Mouse (Mus musculus): ENCODE data around the gene Arhgdig. TPM values are rescaled to one million over a fixed set of nuclear protein-coding genes. Genes with fewer than 3 reads are reported as not detected.
"Not testable (repeated sequence)": the region's sequence is repeated elsewhere in the genome, so short reads cannot be mapped to it uniquely, and the experiment has no call there.

Arhgdig gene
- polyA plus RNA-seq, 1 experiment from 2014 or later: 13.4 TPM

- no peak for DNase-seq (ENCODE audit: low spot score)
- peaks cover 81% of the 10 kb centered on the region for H3K27me3 ChIP-seq (replicated peaks; ENCODE audit: low read depth, poor library complexity, severe bottlenecking)
- no peak overlapping the region; the same call in 1 of the 2 replicates for H3K4me3 ChIP-seq
These were observed 5.6 kb downstream of the Arhgdig start for GRCm38 (mm10) chr17:26201998-26202397.

GRCm38 (mm10) chr17:26200831-26201705 lies 6.5 kb downstream of the Arhgdig start:
- peak overlapping the region; percentile 67 for H3K4me3 ChIP-seq
- peaks cover 81% of the 10 kb centered on the region for H3K27me3 ChIP-seq (replicated peaks; ENCODE audit: low read depth, poor library complexity, severe bottlenecking)
- H3K27ac ChIP-seq (replicated peaks): peak overlapping the region; percentile 74
- WGBS: 2% methylated on average over 92 of the region's 92 CpGs
- peak; percentile 57 for DNase-seq (ENCODE audit: low spot score)
- peaks cover 41% of the 10 kb centered on the region for H3K4me1 ChIP-seq
- H3K9me3 ChIP-seq: no peaks in the 10 kb centered on the region
- peaks cover 31% of the 10 kb centered on the region for H3K36me3 ChIP-seq (replicated peaks)

More at GRCm38 (mm10) chr17:26201998-26202397, 5.6 kb downstream of the Arhgdig start:
- H3K27ac ChIP-seq (replicated peaks): no peak overlapping the region
- no peaks in the 10 kb centered on the region for H3K9me3 ChIP-seq
- H3K36me3 ChIP-seq (replicated peaks): peaks cover 21% of the 10 kb centered on the region
- H3K4me1 ChIP-seq: peaks cover 41% of the 10 kb centered on the region

GRCm38 (mm10) chr17:26198892-26199291 lies 8.7 kb downstream of the Arhgdig start, which contains the start of gene Pdia2:
TSS of gene Pdia2 (minus strand) at chr17:26199087.
- Histone ChIP-seq H3K36me3 (replicated peaks) (peaks cover 52% of the 10 kb centered on the region), H3K4me1 (peaks cover 29% of the 10 kb centered on the region), H3K27me3 (replicated peaks; ENCODE audit: low read depth, poor library complexity, severe bottlenecking) (peaks cover 59% of the 10 kb centered on the region), H3K27ac (replicated peaks) (no peak within 1 kb of the TSS), H3K4me3 (no peak within 1 kb of the TSS), H3K9me3 (no peaks in the 10 kb centered on the region)
- WGBS: 70% methylated on average over 4 of the region's 4 CpGs
- DNase-seq (ENCODE audit: low spot score): no peak

- Histone ChIP-seq H3K27me3 (replicated peaks; ENCODE audit: low read depth, poor library complexity, severe bottlenecking) (no peaks in the 10 kb centered on the region), H3K9me3 (no peaks in the 10 kb centered on the region), H3K4me3 (no peak overlapping the region), H3K36me3 (replicated peaks) (peaks cover 99% of the 10 kb centered on the region), H3K27ac (replicated peaks) (no peak overlapping the region), H3K4me1 (no peaks in the 10 kb centered on the region)
- 95% methylated on average over 15 of the region's 15 CpGs for WGBS
- DNase-seq (ENCODE audit: low spot score): no peak
These were observed 14.9 kb downstream of the Arhgdig start for GRCm38 (mm10) chr17:26192481-26193190.

GRCm38 (mm10) chr17:26191486-26191885 lies 16.1 kb downstream of the Arhgdig start:
- WGBS: 91% methylated on average over 7 of the region's 7 CpGs
- not testable (repeated sequence) for H3K4me3 ChIP-seq
- peaks cover 99% of the 10 kb centered on the region for H3K36me3 ChIP-seq (replicated peaks)

GRCm38 (mm10) chr17:26188091-26188805 lies 19.3 kb downstream of the Arhgdig start:
- peaks cover 99% of the 10 kb centered on the region for H3K36me3 ChIP-seq (replicated peaks)
- no peaks in the 10 kb centered on the region for H3K9me3 ChIP-seq
- no peaks in the 10 kb centered on the region for H3K4me1 ChIP-seq
- H3K27ac ChIP-seq (replicated peaks): no peak overlapping the region
- DNase-seq (ENCODE audit: low spot score): no peak
- no peaks in the 10 kb centered on the region for H3K27me3 ChIP-seq (replicated peaks; ENCODE audit: low read depth, poor library complexity, severe bottlenecking)
- no peak overlapping the region for H3K4me3 ChIP-seq
- WGBS: 95% methylated on average over 11 of the region's 11 CpGs

More at GRCm38 (mm10) chr17:26191486-26191885, 16.1 kb downstream of the Arhgdig start:
- H3K9me3 ChIP-seq; H3K27me3 ChIP-seq (replicated peaks; ENCODE audit: low read depth, poor library complexity, severe bottlenecking); H3K27ac ChIP-seq (replicated peaks); DNase-seq (ENCODE audit: low spot score); H3K4me1 ChIP-seq: not testable (repeated sequence)

GRCm38 (mm10) chr17:26187592-26187991 lies 20.0 kb downstream of the Arhgdig start:
- WGBS: 96% methylated on average over 5 of the region's 5 CpGs
- Histone ChIP-seq H3K4me1 (no peaks in the 10 kb centered on the region), H3K4me3 (no peak overlapping the region), H3K27ac (replicated peaks) (no peak overlapping the region), H3K36me3 (replicated peaks) (peaks cover 99% of the 10 kb centered on the region), H3K9me3 (no peaks in the 10 kb centered on the region), H3K27me3 (replicated peaks; ENCODE audit: low read depth, poor library complexity, severe bottlenecking) (no peaks in the 10 kb centered on the region)
- no peak for DNase-seq (ENCODE audit: low spot score)

- 95% methylated on average over 3 of the region's 3 CpGs for WGBS
- H3K36me3 ChIP-seq (replicated peaks): peaks cover 88% of the 10 kb centered on the region
- no peak for DNase-seq (ENCODE audit: low spot score)
- no peak overlapping the region for H3K4me3 ChIP-seq
- no peaks in the 10 kb centered on the region for H3K27me3 ChIP-seq (replicated peaks; ENCODE audit: low read depth, poor library complexity, severe bottlenecking)
- H3K27ac ChIP-seq (replicated peaks): no peak overlapping the region
- H3K9me3 ChIP-seq: no peaks in the 10 kb centered on the region
- no peaks in the 10 kb centered on the region for H3K4me1 ChIP-seq
These were observed 26.4 kb downstream of the Arhgdig start for GRCm38 (mm10) chr17:26181179-26181578.

- Histone ChIP-seq H3K27ac (replicated peaks) (no peak overlapping the region), H3K4me1 (no peaks in the 10 kb centered on the region), H3K36me3 (replicated peaks) (peaks cover 86% of the 10 kb centered on the region), H3K27me3 (replicated peaks; ENCODE audit: low read depth, poor library complexity, severe bottlenecking) (no peaks in the 10 kb centered on the region), H3K9me3 (no peaks in the 10 kb centered on the region), H3K4me3 (no peak overlapping the region)
- DNase-seq (ENCODE audit: low spot score): no peak
These were observed 29.0 kb downstream of the Arhgdig start for GRCm38 (mm10) chr17:26178611-26179010.

- not testable (repeated sequence) for H3K4me3 ChIP-seq; H3K9me3 ChIP-seq; H3K27ac ChIP-seq (replicated peaks); DNase-seq (ENCODE audit: low spot score); H3K4me1 ChIP-seq; H3K27me3 ChIP-seq (replicated peaks; ENCODE audit: low read depth, poor library complexity, severe bottlenecking)
- WGBS: 84% methylated on average over 2 of the region's 2 CpGs
- H3K36me3 ChIP-seq (replicated peaks): peaks cover 63% of the 10 kb centered on the region
These were observed 32.3 kb downstream of the Arhgdig start for GRCm38 (mm10) chr17:26175248-26175647.

- no peaks in the 10 kb centered on the region for H3K9me3 ChIP-seq
- peaks cover 39% of the 10 kb centered on the region for H3K36me3 ChIP-seq (replicated peaks)
- no peak for DNase-seq (ENCODE audit: low spot score)
- H3K27ac ChIP-seq (replicated peaks): no peak overlapping the region
- H3K27me3 ChIP-seq (replicated peaks; ENCODE audit: low read depth, poor library complexity, severe bottlenecking): no peaks in the 10 kb centered on the region
- no peak overlapping the region for H3K4me3 ChIP-seq
- 96% methylated on average over 2 of the region's 2 CpGs for WGBS
- peaks cover 6% of the 10 kb centered on the region for H3K4me1 ChIP-seq
These were observed 39.5 kb downstream of the Arhgdig start for GRCm38 (mm10) chr17:26168039-26168438.

- Histone ChIP-seq H3K27me3 (replicated peaks; ENCODE audit: low read depth, poor library complexity, severe bottlenecking) (no peaks in the 10 kb centered on the region), H3K27ac (replicated peaks) (no peak overlapping the region), H3K9me3 (no peaks in the 10 kb centered on the region), H3K4me1 (peaks cover 6% of the 10 kb centered on the region), H3K4me3 (no peak overlapping the region), H3K36me3 (replicated peaks) (peaks cover 41% of the 10 kb centered on the region)
- 89% methylated on average over 1 of the region's 1 CpGs for WGBS
- no peak for DNase-seq (ENCODE audit: low spot score)
These were observed 44.9 kb downstream of the Arhgdig start for GRCm38 (mm10) chr17:26162736-26163135.
